Comparison of ENCODE assay signal across 26 mouse cellular contexts in genomic region chr4:14273242-14273961, GRCm38 (mm10).
DNase-seq lines count a peak whose midpoint lies in the region; ATAC-seq and TF ChIP-seq lines count a peak whose summit lies in the region.
"Had no signal": no experiment of that assay in that cellular context is flagged by ENCODE, and none has a peak within 500 bp of the region (broad histone marks: within the 10 kb centered on the region; RNA-seq: fewer than 3 reads in every experiment).

No protein-coding gene starts in this region.

- no peak overlapping the region for H3K4me2 ChIP-seq in limb, embryonic 14.5 days (replicated peaks; ENCODE audit: low read depth, low read length, severe bottlenecking)
- H3K4me2 ChIP-seq: heart, embryonic 13.5 days; hindbrain, embryonic 12.5 days; liver, embryonic 13.5 days; stomach, embryonic 15.5 days had no signal

- no peak for TF ChIP-seq CTCF in embryonic fibroblast, embryonic 13.5 days (IDR thresholded peaks at IDR 0.05; ENCODE audit: borderline replicate concordance, insufficient read depth, low read length)

- peak; percentile 90 for ATAC-seq in limb, embryonic 14.5 days (ENCODE audit: low FRiP score, low read depth)
- ATAC-seq in frontal cortex, adult (ENCODE audit: low TSS enrichment), result no peak
- ATAC-seq: forebrain, embryonic 14.5 days; inflammation-experienced regulatory T-cells, adult 6 months; midbrain, embryonic 16.5 days had no signal

- WGBS in embryonic facial prominence, embryonic 10.5 days, result 31% methylated on average over 2 of the region's 2 CpGs
- 10% methylated on average over 2 of the region's 2 CpGs for WGBS in limb, embryonic 14.5 days

- H3K9me3 ChIP-seq in embryonic facial prominence, embryonic 10.5 days, result no peaks in the 10 kb centered on the region
- no peaks in the 10 kb centered on the region for H3K9me3 ChIP-seq in limb, embryonic 14.5 days (ENCODE audit: control insufficient read depth, low read length)
- H3K9me3 ChIP-seq: heart, embryonic 13.5 days; hindbrain, embryonic 12.5 days; liver, embryonic 13.5 days; midbrain, embryonic 10.5 days; stomach, embryonic 15.5 days had no signal

- H3K9ac ChIP-seq in limb, embryonic 14.5 days (ENCODE audit: low read depth, low read length, severe bottlenecking), result no peak overlapping the region
- H3K9ac ChIP-seq: heart, embryonic 13.5 days; hindbrain, embryonic 12.5 days; liver, embryonic 13.5 days; stomach, embryonic 15.5 days had no signal

- no peaks in the 10 kb centered on the region for H3K27me3 ChIP-seq in embryonic facial prominence, embryonic 10.5 days (replicated peaks; ENCODE audit: low read depth, poor library complexity, severe bottlenecking)
- H3K27me3 ChIP-seq in limb, embryonic 14.5 days (ENCODE audit: control insufficient read depth, insufficient read depth, low read length), result no peaks in the 10 kb centered on the region
- H3K27me3 ChIP-seq: heart, embryonic 13.5 days; hindbrain, embryonic 12.5 days; liver, embryonic 13.5 days; stomach, embryonic 15.5 days had no signal

- peak; percentile 7 for DNase-seq in adipocyte (ENCODE audit: low spot score)
- peak; percentile 41 for DNase-seq in embryonic facial prominence, embryonic 10.5 days (ENCODE audit: low spot score)
- DNase-seq in limb, embryonic 14.5 days (ENCODE audit: low spot score), result peak; percentile 90
- DNase-seq in frontal cortex, postnatal 10 days (ENCODE audit: low spot score in 2 of 2), result no peak
- DNase-seq in adrenal gland, postnatal 25 days, result no peak
- DNase-seq: cerebellum, adult 11 months; cerebellum, postnatal 10 days; gastrocnemius, postnatal 36 days; heart, adult 2 months; heart, postnatal 14 days; liver, embryonic 13.5 days; right cerebral cortex, postnatal 4 days; thymus, postnatal 36 days had no signal

- no peak for TF ChIP-seq POLR2A in embryonic fibroblast, embryonic 13.5 days (IDR thresholded peaks at IDR 0.05; ENCODE audit: low read depth, low read length)
- no peak for TF ChIP-seq POLR2A in limb, embryonic 14.5 days (IDR thresholded peaks at IDR 0.05; ENCODE audit: borderline replicate concordance, extremely low read depth, insufficient read depth, insufficient read length)

- H3K36me3 ChIP-seq in embryonic facial prominence, embryonic 10.5 days (replicated peaks), result no peaks in the 10 kb centered on the region
- H3K36me3 ChIP-seq in limb, embryonic 14.5 days (ENCODE audit: control insufficient read depth, insufficient read depth, low read length), result no peaks in the 10 kb centered on the region
- H3K36me3 ChIP-seq: heart, embryonic 13.5 days; hindbrain, embryonic 12.5 days; liver, embryonic 13.5 days; midbrain, embryonic 10.5 days; stomach, embryonic 15.5 days had no signal

- H3K4me1 ChIP-seq in embryonic facial prominence, embryonic 10.5 days, result peaks cover 23% of the 10 kb centered on the region
- peaks cover 9% of the 10 kb centered on the region for H3K4me1 ChIP-seq in embryonic fibroblast, embryonic 13.5 days (ENCODE audit: control insufficient read depth, insufficient read depth, low read length)
- peaks cover 10% of the 10 kb centered on the region for H3K4me1 ChIP-seq in limb, embryonic 14.5 days (ENCODE audit: control insufficient read depth, insufficient read depth, low read length)
- H3K4me1 ChIP-seq: heart, embryonic 13.5 days; hindbrain, embryonic 12.5 days; liver, embryonic 13.5 days; midbrain, embryonic 10.5 days; stomach, embryonic 15.5 days had no signal

- peak overlapping the region; percentile 71 for H3K27ac ChIP-seq in embryonic facial prominence, embryonic 10.5 days (replicated peaks)
- H3K27ac ChIP-seq in embryonic fibroblast, embryonic 13.5 days (ENCODE audit: insufficient read depth, low read length), result peak overlapping the region; percentile 71; the same call in 1 of the 2 replicates
- peak overlapping the region; percentile 35; the same call in 1 of the 2 replicates for H3K27ac ChIP-seq in limb, embryonic 14.5 days (replicated peaks; ENCODE audit: low read depth, low read length)
- H3K27ac ChIP-seq: heart, adult 2 months; heart, embryonic 13.5 days; hindbrain, embryonic 12.5 days; kidney, postnatal 0 days; left cerebral cortex, adult 2 months; liver, embryonic 13.5 days; macrophage; midbrain, embryonic 10.5 days; stomach, embryonic 15.5 days had no signal

- H3K4me3 ChIP-seq in embryonic facial prominence, embryonic 10.5 days, result no peak overlapping the region
- H3K4me3 ChIP-seq in embryonic fibroblast, embryonic 13.5 days (ENCODE audit: insufficient read depth, low read length), result no peak overlapping the region
- H3K4me3 ChIP-seq in limb, embryonic 14.5 days (replicated peaks; ENCODE audit: low read length), result no peak overlapping the region
- H3K4me3 ChIP-seq: heart, adult 2 months; heart, embryonic 13.5 days; hindbrain, embryonic 12.5 days; left cerebral cortex, adult 2 months; liver, embryonic 13.5 days; midbrain, embryonic 10.5 days; myocyte; stomach, embryonic 15.5 days had no signal

Comparison
In these comparisons a context has a peak if more than half of its experiments do, and no peak if none do; other contexts are left out.
1. DNase-seq: peak in adipocyte (single experiment), embryonic facial prominence, embryonic 10.5 days (single experiment) and limb, embryonic 14.5 days (single experiment); none in frontal cortex, postnatal 10 days (0 of 2) and adrenal gland, postnatal 25 days (single experiment).
2. Peak in every context shown above with its lines, with median percentiles within 50 percentile points of each other: H3K27ac ChIP-seq.